Mouse (Mus musculus): Measurements from ENCODE around the gene Bcas2. TPM values are rescaled to one million over a fixed set of nuclear protein-coding genes. Genes with fewer than 3 reads are reported as not detected.

Bcas2 gene
- 10 to 100 TPM; 23.8 to 53.4 TPM for polyA plus RNA-seq (2012; fragmentation: generic; extraction: Trizol)

DNA sequence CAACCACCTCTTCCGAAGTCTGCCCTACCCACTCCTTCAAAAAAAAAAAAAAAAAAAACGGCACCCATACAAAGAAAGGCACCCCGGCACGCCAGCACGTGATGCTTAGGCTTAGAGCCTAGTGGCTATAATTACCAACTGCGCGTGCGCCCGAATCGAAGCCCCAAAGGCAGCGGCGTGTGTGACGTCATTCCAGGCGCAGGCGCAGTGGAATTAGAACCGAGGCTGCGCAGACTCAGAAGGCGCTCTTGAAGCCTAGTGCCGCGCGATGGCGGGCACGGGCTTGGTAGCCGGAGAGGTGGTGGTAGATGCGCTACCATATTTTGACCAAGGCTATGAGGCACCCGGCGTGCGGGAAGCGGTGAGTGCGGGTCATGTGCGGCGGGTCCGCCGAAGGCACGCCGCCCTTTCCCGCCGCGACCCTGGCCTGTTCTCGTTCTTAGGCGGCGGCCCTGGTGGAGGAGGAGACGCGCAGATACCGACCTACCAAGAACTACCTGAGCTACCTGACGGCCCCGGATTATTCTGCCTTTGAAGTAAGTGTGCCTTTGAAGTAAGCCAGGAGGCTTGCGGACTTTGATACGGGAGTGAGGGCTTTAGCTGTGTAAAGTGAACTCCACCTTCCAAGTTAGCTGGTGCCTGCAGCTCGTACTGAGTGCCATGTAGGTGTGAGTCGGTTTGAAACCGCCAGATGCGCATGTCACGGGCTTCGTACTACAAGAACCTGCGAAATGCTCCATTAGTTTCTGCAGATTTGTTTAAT lies at the start of gene Bcas2:
Bcas2 (plus strand) TSS at position 151 of the 763 bp plus-strand sequence.

Other genes starting within 250 kb of the Bcas2 start
- under 1 TPM in 1 of 2 experiments, not detected in 1; 0.07 TPM for gene Sycp1, start 235.6 kb upstream of the Bcas2 start, polyA plus RNA-seq (2012; fragmentation: generic; extraction: Trizol)
- not detected for gene Nr1h5, start 207.5 kb upstream of the Bcas2 start, polyA plus RNA-seq (2012; fragmentation: generic; extraction: Trizol)
- gene Sike1, start 175.9 kb upstream of the Bcas2 start, polyA plus RNA-seq (2012; fragmentation: generic; extraction: Trizol) = 10 to 100 TPM; 12.3 to 16.2 TPM
- 10 to 100 TPM in 1 of 2 experiments, 1 to 10 TPM in 1; 4.0 to 44.2 TPM for gene Csde1, start 151.2 kb upstream of the Bcas2 start, polyA plus RNA-seq (2012; fragmentation: generic; extraction: Trizol)
- 10 to 100 TPM; 23.0 to 30.4 TPM for gene Nras, start 113.4 kb upstream of the Bcas2 start, polyA plus RNA-seq (2012; fragmentation: generic; extraction: Trizol)
- gene Ampd1, start 97.6 kb upstream of the Bcas2 start, polyA plus RNA-seq (2012; fragmentation: generic; extraction: Trizol) = under 1 TPM in 1 of 2 experiments, not detected in 1; 0.11 TPM
- 1 to 10 TPM in 1 of 2 experiments, under 1 TPM in 1; 0.12 to 1.5 TPM for gene Dennd2c, start 69.1 kb upstream of the Bcas2 start, polyA plus RNA-seq (2012; fragmentation: generic; extraction: Trizol)
- 1 to 10 TPM in 1 of 2 experiments, under 1 TPM in 1; 0.30 to 3.6 TPM for gene Trim33, start 107.6 kb downstream of the Bcas2 start, polyA plus RNA-seq (2012; fragmentation: generic; extraction: Trizol)

Data from C3H10T1/2 (cell line).